8 mouse cellular contexts compared by ENCODE assay signal in the genomic region with DNA sequence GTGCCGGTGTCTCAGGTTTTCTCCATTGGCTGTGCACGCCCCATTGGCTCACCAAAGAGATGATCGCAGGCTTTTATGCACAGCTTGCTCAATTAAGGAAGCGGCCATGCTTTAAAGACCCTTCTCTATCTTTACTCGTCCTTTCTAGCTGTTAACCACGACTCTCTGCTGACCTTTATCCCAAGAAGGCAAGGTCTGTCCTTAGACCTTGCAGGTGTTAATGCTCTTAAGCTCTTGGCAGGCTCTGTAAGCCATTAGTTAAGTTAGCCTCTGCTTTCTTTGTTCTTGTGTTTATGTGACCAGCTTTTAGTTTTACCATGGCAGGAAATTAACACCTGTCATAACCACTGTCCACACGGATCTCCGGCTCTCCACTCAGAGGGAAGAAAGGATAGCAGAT. TPM values are rescaled to one million over a fixed set of nuclear protein-coding genes. Genes with fewer than 3 reads are reported as not detected.
DNase-seq lines count a peak whose midpoint lies in the region; ATAC-seq and TF ChIP-seq lines count a peak whose summit lies in the region.
"Had no signal": no experiment of that assay in that cellular context is flagged by ENCODE, and none has a peak within 500 bp of the region (broad histone marks: within the 10 kb centered on the region; RNA-seq: fewer than 3 reads in every experiment).

No protein-coding gene starts in this region.

- H3K27me3 ChIP-seq in CH12.LX (replicated peaks), result no peaks in the 10 kb centered on the region
- no peaks in the 10 kb centered on the region for H3K27me3 ChIP-seq in hindbrain, embryonic 10.5 days (ENCODE audit: insufficient read depth, poor library complexity, severe bottlenecking)
- no peaks in the 10 kb centered on the region for H3K27me3 ChIP-seq in liver, embryonic 14.5 days (ENCODE audit: control insufficient read depth, insufficient read depth, low read length)

- H3K9ac ChIP-seq in CH12.LX (ENCODE audit: insufficient read depth, low read depth), result peak overlapping the region; percentile 92; the same call in 1 of the 2 replicates
- peak overlapping the region; percentile 94 for H3K9ac ChIP-seq in liver, embryonic 14.5 days (replicated peaks)

- TF ChIP-seq EP300 in CH12.LX (IDR thresholded peaks at IDR 0.05; ENCODE audit: low read length), result no peak
- no peak for TF ChIP-seq EP300 in liver, embryonic 14.5 days (IDR thresholded peaks at IDR 0.05; ENCODE audit: low read depth)

- TF ChIP-seq CTCF in CH12.LX (conservative IDR thresholded peaks at IDR 0.05 in 1 of 2, IDR thresholded peaks at IDR 0.05 in 1 of 2; ENCODE audit: low read depth in 2 of 2, low read length in 2 of 2), result no peak
- no peak for TF ChIP-seq CTCF in liver, embryonic 14.5 days (IDR thresholded peaks at IDR 0.05; ENCODE audit: low read depth)

- DNase-seq in 416B (ENCODE audit: low read depth) (peak; percentile 8), CH12.LX (ENCODE audit: extremely low read depth) (no peak)
- no peak for DNase-seq in hindbrain, embryonic 10.5 days (ENCODE audit: low spot score)
- no peak for DNase-seq in liver, embryonic 14.5 days (ENCODE audit: low read depth in 3 of 3, low spot score in 3 of 3)
- DNase-seq in spleen, adult 12 weeks (ENCODE audit: low spot score), result no peak
- no peak for DNase-seq in urinary bladder, postnatal 36 days (ENCODE audit: low spot score in 2 of 2)
- no peak for DNase-seq in gastrocnemius, adult 8-10 months (ENCODE audit: low spot score in 2 of 2)
- DNase-seq: left cerebral cortex, postnatal 4 days had no signal

- ATAC-seq in liver, embryonic 14.5 days (ENCODE audit: insufficient read depth), result no peak

- H3K4me2 ChIP-seq in CH12.LX (ENCODE audit: insufficient read depth, low read depth, poor library complexity, severe bottlenecking), result peak overlapping the region; percentile 81
- H3K4me2 ChIP-seq in liver, embryonic 14.5 days (ENCODE audit: low read depth), result peak overlapping the region; percentile 83

- WGBS in hindbrain, embryonic 10.5 days, result 70% methylated on average over 8 of the region's 8 CpGs
- WGBS in liver, embryonic 14.5 days (ENCODE audit: insufficient replicate concordance), result 50% methylated on average over 8 of the region's 8 CpGs

- in situ Hi-C loops in CH12.LX (cut with MboI; ENCODE audit: low pct_ligation_motif_present, low pct_unique_long_range_greater_than_20kb, low sequenced_read_pairs), result no loop called here

- TF ChIP-seq POLR2A in CH12.LX (IDR thresholded peaks at IDR 0.05; ENCODE audit: low read depth, low read length), result no peak

- peak overlapping the region; percentile 89 to 100 (median 90) for H3K4me3 ChIP-seq in CH12.LX (replicated peaks in 1 of 3; ENCODE audit: low read depth in 2 of 3, low read length in 2 of 3, poor library complexity in 1 of 3)
- peak overlapping the region; percentile 80 for H3K4me3 ChIP-seq in hindbrain, embryonic 10.5 days
- H3K4me3 ChIP-seq in liver, embryonic 14.5 days (ENCODE audit: insufficient read depth in 1 of 2, low read depth in 2 of 2, low read length in 2 of 2), result peak overlapping the region; percentile 80 to 86; a peak in 3 of 4 replicates

- no peaks in the 10 kb centered on the region for H3K9me3 ChIP-seq in CH12.LX (replicated peaks; ENCODE audit: low read length)
- no peaks in the 10 kb centered on the region for H3K9me3 ChIP-seq in hindbrain, embryonic 10.5 days
- H3K9me3 ChIP-seq in liver, embryonic 14.5 days (ENCODE audit: control insufficient read depth, low read length), result no peaks in the 10 kb centered on the region

- H3K36me3 ChIP-seq in CH12.LX (replicated peaks in 1 of 2; ENCODE audit: control insufficient read depth in 1 of 2, insufficient read depth in 1 of 2, low read length in 1 of 2), result peaks cover 3 to 29% of the 10 kb centered on the region in 2 experiments
- peaks cover 5% of the 10 kb centered on the region; the same call in 1 of the 2 replicates for H3K36me3 ChIP-seq in hindbrain, embryonic 10.5 days
- H3K36me3 ChIP-seq in liver, embryonic 14.5 days (replicated peaks; ENCODE audit: control insufficient read depth, insufficient read depth, low read depth), result no peaks in the 10 kb centered on the region

- no peak overlapping the region for H3K27ac ChIP-seq in CH12.LX (ENCODE audit: insufficient read depth, low read depth)
- no peak overlapping the region for H3K27ac ChIP-seq in hindbrain, embryonic 10.5 days
- H3K27ac ChIP-seq in liver, embryonic 14.5 days, result no peak overlapping the region

- no peak for TF ChIP-seq RAD21 in CH12.LX (IDR thresholded peaks at IDR 0.05; ENCODE audit: low read depth, low read length)

- dilution Hi-C loops in CH12.LX (cut with MboI; ENCODE audit: extremely low pct_ligation_motif_present, extremely low pct_unique_long_range_greater_than_20kb, low sequenced_read_pairs), result no loop called here

- peaks cover 50% of the 10 kb centered on the region for H3K79me2 ChIP-seq in CH12.LX (replicated peaks; ENCODE audit: control insufficient read depth, extremely low read depth, insufficient read depth, poor library complexity, severe bottlenecking)

- peaks cover 0 to 37% of the 10 kb centered on the region in 2 experiments; a peak in 2 of 4 replicates for H3K4me1 ChIP-seq in CH12.LX (ENCODE audit: control insufficient read depth in 1 of 2, insufficient read depth in 2 of 2)
- peaks cover 26% of the 10 kb centered on the region for H3K4me1 ChIP-seq in hindbrain, embryonic 10.5 days (replicated peaks)
- peaks cover 14 to 18% of the 10 kb centered on the region in 2 experiments for H3K4me1 ChIP-seq in liver, embryonic 14.5 days (replicated peaks; ENCODE audit: control insufficient read depth in 2 of 2, insufficient read depth in 2 of 2, low read length in 1 of 2)

TF ChIP-seq in CH12.LX, 34 proteins besides CTCF, POLR2A, EP300 and RAD21:
- TF ChIP-seq MYC (IDR thresholded peaks at IDR 0.05; ENCODE audit: low read depth, low read length) (no peak), CHD2 (IDR thresholded peaks at IDR 0.05; ENCODE audit: low read length) (no peak), NELFE (IDR thresholded peaks at IDR 0.05; ENCODE audit: low read depth, low read length) (no peak), E2F4 (IDR thresholded peaks at IDR 0.05; ENCODE audit: insufficient replicate concordance, low read depth, low read length) (no peak), ZC3H11A (IDR thresholded peaks at IDR 0.05; ENCODE audit: low read depth, low read length) (no peak), CHD1 (IDR thresholded peaks at IDR 0.05; ENCODE audit: low read depth, low read length) (no peak), GABPA (IDR thresholded peaks at IDR 0.05; ENCODE audit: insufficient replicate concordance, low read depth, low read length) (no peak), USF1 (IDR thresholded peaks at IDR 0.05; ENCODE audit: low read depth, low read length) (no peak), HCFC1 (IDR thresholded peaks at IDR 0.05; ENCODE audit: low read depth, low read length) (no peak), TCF12 (IDR thresholded peaks at IDR 0.05; ENCODE audit: low read depth, low read length) (no peak), JUN (IDR thresholded peaks at IDR 0.05; ENCODE audit: insufficient read depth, low read depth, low read length) (no peak), UBTF (IDR thresholded peaks at IDR 0.05; ENCODE audit: low read depth, low read length) (no peak)

RNA-seq across cellular contexts. Expression of a gene that starts 1.4 kb away (rescaled TPM):
- total RNA-seq in CH12.LX (2012; rRNA removed) (44.8 and 45.4 TPM in 2 replicates), CH12.LX (2014; rRNA removed) (72.6 and 81.7 TPM in 2 replicates)
- polyA plus RNA-seq in CH12.LX (2012; ENCODE audit: insufficient read length, low read depth), result 61.4 and 73.1 TPM in 2 replicates
- 67.2 and 69.8 TPM in 2 replicates for polyA plus RNA-seq in hindbrain, embryonic 10.5 days (2016; fragmentation: Nextera tagmentation; extraction: Ambion mirVana)
- polyA plus RNA-seq in liver, embryonic 14.5 days (2012; rRNA removed), result 9.9 and 17.4 TPM in 2 replicates
- polyA plus RNA-seq in liver, embryonic 14.5 days (2014; fragmentation: Nextera tagmentation; extraction: Ambion mirVana), result 23.5 and 28.4 TPM in 2 replicates
- 10 to 100 TPM; 15.2 to 19.2 (median 18.0) TPM for total RNA-seq in gastrocnemius, adult 8-10 months (2022)

RNA-seq across cellular contexts. Expression of a gene that starts 1.4 kb away (rescaled TPM):
- 65.7 and 68.2 TPM in 2 replicates for total RNA-seq in CH12.LX (2012; rRNA removed)
- 156 and 163 TPM in 2 replicates for total RNA-seq in CH12.LX (2014; rRNA removed)
- 81.0 and 86.7 TPM in 2 replicates for polyA plus RNA-seq in CH12.LX (2012; ENCODE audit: insufficient read length, low read depth)
- 82.1 and 95.5 TPM in 2 replicates for polyA plus RNA-seq in hindbrain, embryonic 10.5 days (2016; fragmentation: Nextera tagmentation; extraction: Ambion mirVana)
- polyA plus RNA-seq in liver, embryonic 14.5 days (2012; rRNA removed), result 14.7 and 21.9 TPM in 2 replicates
- 45.0 and 48.8 TPM in 2 replicates for polyA plus RNA-seq in liver, embryonic 14.5 days (2014; fragmentation: Nextera tagmentation; extraction: Ambion mirVana)
- total RNA-seq in gastrocnemius, adult 8-10 months (2022), result 10 to 100 TPM; 38.1 to 45.3 (median 38.7) TPM
